Mouse (Mus musculus): ENCODE measurements at regions not wholly inside any gene's neighbourhood (a gene's known extent, or its start where the extent isn't known, plus 50 kb on each side); places are given as distances from the start of the nearest gene placed in this dataset.

DNA sequence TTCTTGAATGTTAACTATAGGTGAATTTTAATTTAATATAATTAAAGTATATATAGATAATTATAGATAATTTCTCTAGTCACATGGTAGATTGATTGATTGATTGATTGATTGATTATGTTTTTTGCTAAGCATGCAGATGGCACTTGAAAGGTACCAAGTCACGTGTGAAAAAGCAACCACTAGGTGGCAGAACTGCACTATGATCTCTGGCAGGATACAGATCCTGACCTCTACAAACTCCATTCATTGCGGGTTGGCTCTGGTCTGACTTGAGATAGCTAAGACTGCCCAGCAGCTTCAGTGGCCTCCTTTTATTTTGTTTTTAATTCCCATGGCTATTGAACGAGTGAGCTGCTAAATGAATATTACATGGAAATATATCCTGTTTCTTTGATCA lies 229.7 kb upstream of the Grm3 start:
- DNase-seq (ENCODE audit: low spot score) (peak; percentile 66), ATAC-seq (peak; percentile 60; the same call in 1 of the 2 replicates)
- H3K9me3 ChIP-seq (replicated peaks; ENCODE audit: control insufficient read depth, low read length): no peaks in the 10 kb centered on the region
- no peak overlapping the region for H3K4me2 ChIP-seq (ENCODE audit: low read length)
- H3K36me3 ChIP-seq (ENCODE audit: control insufficient read depth, insufficient read depth, low read length): no peaks in the 10 kb centered on the region
- no peak overlapping the region for H3K4me3 ChIP-seq (ENCODE audit: low read depth, low read length)
- no peak overlapping the region for H3K27ac ChIP-seq (ENCODE audit: low read depth, low read length)
- 13% methylated on average over 3 of the region's 3 CpGs for WGBS
- H3K27me3 ChIP-seq (replicated peaks; ENCODE audit: control insufficient read depth, insufficient read depth, low read length): no peaks in the 10 kb centered on the region
- H3K4me1 ChIP-seq (ENCODE audit: control insufficient read depth, insufficient read depth, low read length): no peaks in the 10 kb centered on the region
- H3K9ac ChIP-seq (ENCODE audit: low read length): no peak overlapping the region

DNA sequence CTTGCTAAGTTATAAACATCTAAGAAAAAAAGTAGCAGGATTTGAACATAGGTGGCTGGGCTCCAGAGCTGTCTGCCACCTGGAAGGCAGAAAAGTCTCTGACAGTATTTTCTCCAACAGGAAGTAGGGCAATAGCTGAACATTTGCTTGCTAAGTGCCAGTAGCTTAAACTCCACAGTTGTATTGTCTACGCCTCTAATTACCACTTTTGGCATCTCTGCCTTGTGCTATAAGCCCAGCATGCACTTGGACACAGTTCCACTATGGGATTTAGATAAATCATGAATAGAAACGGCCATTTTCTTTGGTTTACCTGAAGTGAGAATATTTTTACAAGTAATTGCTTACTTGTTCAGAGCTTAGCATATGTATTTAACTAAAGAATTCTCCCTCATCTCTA lies 213.8 kb upstream of the Grm3 start:
- Histone ChIP-seq H3K27me3 (replicated peaks; ENCODE audit: control insufficient read depth, insufficient read depth, low read length) (no peaks in the 10 kb centered on the region), H3K36me3 (ENCODE audit: control insufficient read depth, insufficient read depth, low read length) (no peaks in the 10 kb centered on the region), H3K9me3 (replicated peaks; ENCODE audit: control insufficient read depth, low read length) (no peaks in the 10 kb centered on the region), H3K4me3 (ENCODE audit: low read depth, low read length) (no peak overlapping the region), H3K27ac (ENCODE audit: low read depth, low read length) (no peak overlapping the region), H3K4me2 (ENCODE audit: low read length) (no peak overlapping the region), H3K9ac (ENCODE audit: low read length) (no peak overlapping the region), H3K4me1 (ENCODE audit: control insufficient read depth, insufficient read depth, low read length) (no peaks in the 10 kb centered on the region)
- no peak for ATAC-seq
- peak; percentile 63 for DNase-seq (ENCODE audit: low spot score)
- WGBS: 47% methylated on average over 2 of the region's 2 CpGs

DNA sequence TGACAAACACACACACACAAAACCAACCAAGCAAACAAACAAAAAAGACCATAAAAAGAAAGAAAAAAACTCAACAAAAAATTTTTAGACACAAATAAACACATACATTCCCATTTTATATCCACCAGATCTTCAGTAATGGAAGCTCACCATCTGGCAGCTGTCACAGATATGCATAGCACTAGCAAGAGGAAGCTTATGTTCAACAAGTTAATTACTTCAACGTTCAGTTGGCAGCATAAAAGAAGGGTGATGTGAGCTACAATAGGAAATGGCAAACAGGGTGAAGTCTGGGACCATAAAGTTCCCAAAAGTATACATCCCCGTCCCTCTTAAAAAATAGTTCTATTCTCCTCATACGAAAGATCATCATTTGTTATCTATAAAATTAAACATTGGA lies 188.0 kb upstream of the Grm3 start:
- no peak for ATAC-seq

DNA sequence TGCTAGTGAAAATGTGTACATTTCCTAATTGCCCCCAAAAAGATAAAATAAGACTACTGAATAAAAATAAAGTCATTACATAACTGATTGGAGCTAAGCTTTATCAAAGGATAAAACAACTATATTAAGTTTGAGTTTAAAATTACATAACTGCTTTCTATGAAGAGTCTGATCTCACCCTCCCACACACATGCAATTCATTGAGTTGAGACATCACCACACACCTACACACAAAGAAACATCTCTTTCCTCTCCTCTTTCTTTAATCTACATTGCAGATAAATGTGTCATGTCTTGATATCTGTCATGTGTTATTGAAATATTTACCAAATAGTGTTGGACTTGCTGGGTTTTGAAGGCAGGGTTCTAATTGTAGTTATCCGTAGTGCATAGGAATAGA lies 186.8 kb upstream of the Grm3 start:
- Histone ChIP-seq H3K9ac (ENCODE audit: low read length) (no peak overlapping the region), H3K36me3 (ENCODE audit: control insufficient read depth, insufficient read depth, low read length) (no peaks in the 10 kb centered on the region), H3K9me3 (replicated peaks; ENCODE audit: control insufficient read depth, low read length) (no peaks in the 10 kb centered on the region), H3K4me1 (ENCODE audit: control insufficient read depth, insufficient read depth, low read length) (no peaks in the 10 kb centered on the region), H3K27me3 (replicated peaks; ENCODE audit: control insufficient read depth, insufficient read depth, low read length) (no peaks in the 10 kb centered on the region), H3K27ac (ENCODE audit: low read depth, low read length) (no peak overlapping the region), H3K4me3 (ENCODE audit: low read depth, low read length) (no peak overlapping the region), H3K4me2 (ENCODE audit: low read length) (no peak overlapping the region)
- ATAC-seq: no peak
- DNase-seq (ENCODE audit: low spot score): no peak
- WGBS: 84% methylated on average over 1 of the region's 1 CpGs

More for the DNA sequence above, 188.0 kb upstream of the Grm3 start:
- DNase-seq (ENCODE audit: low spot score): peak; percentile 37
- Histone ChIP-seq H3K36me3 (ENCODE audit: control insufficient read depth, insufficient read depth, low read length) (no peaks in the 10 kb centered on the region), H3K4me2 (ENCODE audit: low read length) (no peak overlapping the region), H3K4me3 (ENCODE audit: low read depth, low read length) (no peak overlapping the region), H3K27ac (ENCODE audit: low read depth, low read length) (no peak overlapping the region), H3K9me3 (replicated peaks; ENCODE audit: control insufficient read depth, low read length) (no peaks in the 10 kb centered on the region), H3K9ac (ENCODE audit: low read length) (no peak overlapping the region), H3K27me3 (replicated peaks; ENCODE audit: control insufficient read depth, insufficient read depth, low read length) (no peaks in the 10 kb centered on the region), H3K4me1 (ENCODE audit: control insufficient read depth, insufficient read depth, low read length) (no peaks in the 10 kb centered on the region)
- 61% methylated on average over 3 of the region's 3 CpGs for WGBS

DNA sequence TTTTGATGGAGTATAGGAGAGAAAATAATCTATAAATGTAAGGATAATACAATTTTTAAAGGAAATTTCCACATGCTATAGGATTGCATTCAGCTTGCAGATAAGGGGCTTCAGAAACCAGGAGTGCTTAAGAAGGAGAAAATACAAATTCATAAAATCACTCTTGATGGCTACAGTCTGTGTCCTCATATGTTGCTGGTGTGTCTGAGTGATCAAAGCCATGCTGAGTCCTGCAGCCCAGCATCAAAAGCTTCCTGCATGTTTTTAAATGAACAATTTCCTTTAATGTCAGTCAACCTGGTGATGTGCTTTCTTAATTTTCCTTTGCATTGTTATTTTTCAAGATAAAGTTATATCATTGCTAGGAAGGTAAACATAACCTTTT lies 186.1 kb upstream of the Grm3 start:
- H3K9me3 ChIP-seq (replicated peaks; ENCODE audit: control insufficient read depth, low read length): no peaks in the 10 kb centered on the region
- no peak overlapping the region for H3K9ac ChIP-seq (ENCODE audit: low read length)
- no peak overlapping the region for H3K4me2 ChIP-seq (ENCODE audit: low read length)
- ATAC-seq (peak; percentile 13; the same call in 1 of the 2 replicates), DNase-seq (ENCODE audit: low spot score) (no peak)
- no peaks in the 10 kb centered on the region for H3K4me1 ChIP-seq (ENCODE audit: control insufficient read depth, insufficient read depth, low read length)
- H3K36me3 ChIP-seq (ENCODE audit: control insufficient read depth, insufficient read depth, low read length): no peaks in the 10 kb centered on the region
- no peak overlapping the region for H3K27ac ChIP-seq (ENCODE audit: low read depth, low read length)
- no peaks in the 10 kb centered on the region for H3K27me3 ChIP-seq (replicated peaks; ENCODE audit: control insufficient read depth, insufficient read depth, low read length)
- no peak overlapping the region for H3K4me3 ChIP-seq (ENCODE audit: low read depth, low read length)

DNA sequence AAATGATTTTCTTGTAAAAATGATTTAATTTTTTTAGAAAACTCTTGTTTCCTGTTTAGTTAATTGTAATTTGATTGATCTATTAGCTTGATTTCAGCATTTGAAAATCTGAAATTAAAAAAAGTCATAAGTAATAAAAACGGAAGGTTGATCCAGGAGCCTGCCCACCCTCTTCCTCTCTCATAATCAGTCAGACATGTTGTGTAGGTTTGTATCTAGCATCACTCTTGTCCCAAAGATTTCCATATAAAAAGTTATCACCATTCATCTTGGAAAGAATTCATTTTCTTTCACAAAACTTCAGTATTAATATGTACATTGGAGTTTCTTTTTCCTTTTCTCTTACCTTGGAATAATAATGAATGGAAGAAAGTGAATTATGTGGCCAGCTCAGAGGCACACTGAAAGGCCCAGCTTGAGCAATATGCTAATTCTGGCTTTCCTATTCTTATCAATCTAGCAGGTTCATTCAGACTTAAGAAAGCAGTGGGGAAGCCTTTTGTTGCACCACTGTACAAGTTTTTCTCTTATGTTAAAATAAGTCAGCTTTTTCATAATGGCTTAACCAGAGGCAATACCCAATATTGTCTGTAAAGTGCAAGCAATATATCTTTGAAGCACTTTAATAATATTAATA lies 185.6 kb upstream of the Grm3 start:
- no peaks in the 10 kb centered on the region for H3K36me3 ChIP-seq (ENCODE audit: control insufficient read depth, insufficient read depth, low read length)
- no peaks in the 10 kb centered on the region for H3K9me3 ChIP-seq (replicated peaks; ENCODE audit: control insufficient read depth, low read length)
- no peak overlapping the region for H3K27ac ChIP-seq (ENCODE audit: low read depth, low read length)
- 27% methylated on average over 1 of the region's 1 CpGs for WGBS
- ATAC-seq (peak; percentile 86), DNase-seq (ENCODE audit: low spot score) (peak; percentile 43)
- no peaks in the 10 kb centered on the region for H3K27me3 ChIP-seq (replicated peaks; ENCODE audit: control insufficient read depth, insufficient read depth, low read length)
- H3K4me1 ChIP-seq (ENCODE audit: control insufficient read depth, insufficient read depth, low read length): no peaks in the 10 kb centered on the region
- H3K4me2 ChIP-seq (ENCODE audit: low read length): no peak overlapping the region
- no peak overlapping the region for H3K9ac ChIP-seq (ENCODE audit: low read length)
- H3K4me3 ChIP-seq (ENCODE audit: low read depth, low read length): no peak overlapping the region

DNA sequence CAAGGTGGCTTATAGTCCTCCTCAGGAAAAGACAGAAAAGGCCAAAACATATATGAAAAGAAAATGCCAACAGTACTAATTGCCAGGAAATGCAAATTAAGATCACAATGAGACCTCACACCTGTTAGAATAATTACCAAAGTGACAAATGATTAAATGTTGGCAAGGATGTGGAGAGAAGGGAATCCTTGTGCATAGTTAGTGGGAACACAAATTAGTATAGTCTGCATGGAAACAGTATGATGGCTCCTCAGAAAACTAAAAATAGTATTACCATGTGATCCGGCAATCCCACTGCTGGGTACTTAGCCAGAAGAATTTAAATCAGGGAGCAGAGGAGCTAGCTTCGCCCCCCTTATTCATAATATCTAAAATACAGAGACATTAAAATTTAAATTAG lies 170.3 kb upstream of the Grm3 start:
- ATAC-seq (peak; percentile 61; the same call in 1 of the 2 replicates), DNase-seq (ENCODE audit: low spot score) (peak; percentile 31)
- 44% methylated on average over 2 of the region's 2 CpGs for WGBS
- Histone ChIP-seq H3K9ac (ENCODE audit: low read length) (no peak overlapping the region), H3K36me3 (ENCODE audit: control insufficient read depth, insufficient read depth, low read length) (no peaks in the 10 kb centered on the region), H3K4me2 (ENCODE audit: low read length) (no peak overlapping the region), H3K27me3 (replicated peaks; ENCODE audit: control insufficient read depth, insufficient read depth, low read length) (no peaks in the 10 kb centered on the region), H3K27ac (ENCODE audit: low read depth, low read length) (no peak overlapping the region), H3K4me3 (ENCODE audit: low read depth, low read length) (no peak overlapping the region), H3K4me1 (ENCODE audit: control insufficient read depth, insufficient read depth, low read length) (peaks cover 3% of the 10 kb centered on the region; the same call in 1 of the 2 replicates), H3K9me3 (replicated peaks; ENCODE audit: control insufficient read depth, low read length) (no peaks in the 10 kb centered on the region)

DNA sequence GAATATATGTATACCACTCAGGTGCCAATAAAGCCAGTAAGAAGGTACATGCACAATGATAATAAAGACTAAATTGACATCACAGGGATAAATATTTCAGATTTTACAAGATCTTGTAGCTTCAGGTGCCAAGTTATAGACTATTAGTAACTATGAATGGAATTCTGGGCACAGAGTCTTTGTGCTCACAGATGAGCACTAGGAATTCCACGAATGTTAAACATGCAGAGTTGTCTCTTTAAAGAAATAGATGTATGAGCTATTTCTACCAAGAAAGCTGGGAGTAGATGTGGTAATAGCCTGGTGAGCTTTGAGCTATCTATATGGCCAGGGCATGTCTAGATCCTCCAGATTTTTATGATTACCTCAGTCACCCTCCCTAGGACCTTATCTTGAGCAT lies 153.1 kb upstream of the Grm3 start:
- no peak for ATAC-seq
- H3K36me3 ChIP-seq (ENCODE audit: control insufficient read depth, insufficient read depth, low read length): no peaks in the 10 kb centered on the region
- no peak overlapping the region for H3K4me2 ChIP-seq (ENCODE audit: low read length)
- WGBS: 62% methylated on average over 1 of the region's 1 CpGs
- no peaks in the 10 kb centered on the region for H3K27me3 ChIP-seq (replicated peaks; ENCODE audit: control insufficient read depth, insufficient read depth, low read length)
- no peak overlapping the region for H3K9ac ChIP-seq (ENCODE audit: low read length)
- H3K9me3 ChIP-seq (replicated peaks; ENCODE audit: control insufficient read depth, low read length): no peaks in the 10 kb centered on the region
- DNase-seq (ENCODE audit: low spot score): no peak
- no peaks in the 10 kb centered on the region for H3K4me1 ChIP-seq (ENCODE audit: control insufficient read depth, insufficient read depth, low read length)
- H3K4me3 ChIP-seq (ENCODE audit: low read depth, low read length): no peak overlapping the region
- no peak overlapping the region for H3K27ac ChIP-seq (ENCODE audit: low read depth, low read length)

DNA sequence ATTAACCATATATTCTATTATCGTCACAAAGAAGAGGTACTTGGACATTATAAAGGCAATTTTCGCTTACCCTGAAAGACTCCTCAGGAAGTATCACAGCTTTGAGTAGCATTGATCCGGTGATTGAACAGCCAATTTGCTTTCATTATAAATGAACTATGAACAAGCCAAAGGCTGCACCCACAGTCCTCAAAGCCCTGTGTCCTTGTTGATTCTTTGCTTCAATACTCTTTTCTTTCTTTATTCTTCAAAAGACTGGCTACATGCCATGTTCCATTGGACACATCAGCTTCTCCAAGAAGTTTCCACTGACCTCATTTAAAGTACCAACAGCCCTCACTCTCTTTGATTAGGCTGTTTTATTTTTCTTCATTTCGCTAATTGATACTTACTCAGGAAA lies 144.1 kb upstream of the Grm3 start:
- H3K4me1 ChIP-seq (ENCODE audit: control insufficient read depth, insufficient read depth, low read length): no peaks in the 10 kb centered on the region
- no peak overlapping the region for H3K9ac ChIP-seq (ENCODE audit: low read length)
- peak; percentile 55 for ATAC-seq
- H3K9me3 ChIP-seq (replicated peaks; ENCODE audit: control insufficient read depth, low read length): no peaks in the 10 kb centered on the region
- no peak overlapping the region for H3K4me2 ChIP-seq (ENCODE audit: low read length)
- no peaks in the 10 kb centered on the region for H3K27me3 ChIP-seq (replicated peaks; ENCODE audit: control insufficient read depth, insufficient read depth, low read length)
- H3K4me3 ChIP-seq (ENCODE audit: low read depth, low read length): no peak overlapping the region
- no peak overlapping the region for H3K27ac ChIP-seq (ENCODE audit: low read depth, low read length)
- 5% methylated on average over 4 of the region's 4 CpGs for WGBS
- peak; percentile 63 for DNase-seq (ENCODE audit: low spot score)
- H3K36me3 ChIP-seq (ENCODE audit: control insufficient read depth, insufficient read depth, low read length): no peaks in the 10 kb centered on the region
